Mouse (Mus musculus) gastrocnemius, postnatal 4 days (tissue): Measurements from ENCODE around the gene Homer3. TPM values are rescaled to one million over a fixed set of nuclear protein-coding genes. Genes with fewer than 3 reads are reported as not detected.

ENCODE experiments used
- DNase-seq, 2 experiments: peaks; one replicate each; pipeline ENCODE4 v3.0.0; 2021 to 2022; ENCODE audit warnings: low spot score in 2 of 2, mixed read lengths in 2 of 2
- total RNA-seq, 2 experiments: library from RNA; stranded (reverse); gene quantifications; 2 replicates each; pipeline ENCODE4 v1.2.3; 2021

Homer3 gene
- total RNA-seq, 2 experiments from 2014 or later = 23.2 to 24.3 TPM

DNA sequence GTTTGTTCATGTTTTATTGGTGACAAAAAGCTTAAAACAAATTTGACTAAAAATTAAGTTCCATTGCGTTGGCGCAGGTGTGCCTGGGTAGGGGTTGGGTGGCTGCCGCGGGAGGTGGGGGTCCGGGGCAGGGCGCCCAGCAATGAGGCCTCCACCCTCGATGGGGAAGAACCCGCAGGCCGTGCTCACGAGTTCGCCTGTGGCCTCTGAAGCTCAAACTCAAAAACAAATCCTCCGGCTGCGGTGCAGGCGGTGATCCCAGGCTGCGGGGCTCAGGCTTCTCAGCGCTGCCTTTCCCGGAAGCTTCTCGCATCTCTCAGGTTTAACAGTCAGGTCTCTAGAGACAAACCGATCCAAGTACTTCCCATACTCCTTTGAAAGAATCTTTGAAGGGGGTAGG is 48.9 kb downstream of the Homer3 start:
- no peak for DNase-seq

DNA sequence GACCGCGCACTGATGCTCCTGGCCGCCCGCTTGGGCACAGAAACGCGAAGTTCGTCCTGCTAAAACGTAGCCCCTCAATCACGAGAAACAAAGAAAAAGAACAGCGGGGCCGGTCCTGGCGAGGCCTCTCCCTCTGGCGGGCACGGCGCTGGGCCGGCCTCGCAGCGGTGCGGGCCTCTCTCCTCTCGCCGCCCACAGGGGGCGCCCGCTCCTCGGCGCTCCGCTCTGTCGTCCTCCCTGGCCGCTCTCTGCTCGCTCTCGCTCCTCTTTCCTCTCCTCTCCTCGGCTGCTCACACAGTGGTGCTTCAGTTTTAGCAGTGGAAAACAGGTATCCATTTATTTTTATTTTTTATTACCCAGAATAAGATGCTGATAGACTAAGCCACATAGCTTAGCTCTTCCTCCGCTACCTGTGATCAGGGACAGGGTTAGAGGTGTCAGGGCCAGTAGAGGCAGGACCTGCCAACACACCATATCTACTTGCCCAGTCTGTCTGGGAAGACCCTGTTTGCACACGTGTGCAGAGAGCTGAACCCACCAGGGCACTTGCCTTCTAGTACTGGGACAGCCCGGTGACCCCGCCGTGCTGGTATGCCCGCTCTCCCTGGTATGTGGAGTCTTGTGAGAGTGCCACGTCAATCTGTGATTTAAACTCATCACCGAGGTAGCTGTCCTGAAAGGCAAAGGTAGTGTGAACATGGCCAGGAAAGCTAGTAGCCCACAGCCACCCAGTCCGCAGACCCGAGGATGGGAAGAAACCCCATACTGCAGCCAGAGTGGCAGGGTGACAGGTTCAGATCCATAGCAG is 49.6 kb downstream of the Homer3 start:
- DNase-seq = peak; percentile 74 to 79

DNA sequence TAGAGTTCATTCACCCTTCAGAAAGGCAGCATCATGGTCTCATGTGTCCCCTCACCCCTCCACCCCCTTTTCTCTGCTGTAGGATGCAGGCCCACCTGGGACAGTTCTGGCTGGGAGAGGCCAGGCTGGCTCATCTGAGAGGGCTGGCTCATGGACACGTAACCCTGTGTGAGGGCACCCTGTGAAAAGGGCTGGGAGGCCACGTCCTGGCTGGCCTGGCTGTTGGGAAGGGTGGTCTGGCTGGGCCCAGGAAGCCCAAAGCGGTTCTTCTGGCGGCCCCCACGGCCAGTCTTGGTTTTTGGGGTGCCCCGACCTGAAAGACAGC is 50.2 kb downstream of the Homer3 start:
- no peak for DNase-seq

DNA sequence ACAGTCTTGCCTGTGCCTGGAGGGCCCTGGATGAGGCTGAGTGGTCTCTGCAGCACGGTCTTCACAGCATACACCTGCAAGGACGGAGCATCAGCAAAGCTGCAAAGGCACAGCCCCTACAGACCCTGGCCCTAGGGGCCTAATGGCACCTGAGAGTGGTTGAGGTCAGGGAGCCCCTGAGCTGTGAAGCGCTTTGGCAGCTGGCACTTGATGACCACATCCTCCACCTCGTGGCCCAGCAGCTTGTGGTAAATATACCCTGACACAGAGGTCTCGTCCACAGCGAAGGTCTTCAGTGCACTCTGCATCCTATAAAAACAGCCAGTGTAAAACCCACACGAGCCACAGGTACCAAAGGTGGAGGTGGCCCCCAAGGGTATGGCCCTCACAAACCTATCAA is 56.3 kb downstream of the Homer3 start:
- no peak for DNase-seq

DNA sequence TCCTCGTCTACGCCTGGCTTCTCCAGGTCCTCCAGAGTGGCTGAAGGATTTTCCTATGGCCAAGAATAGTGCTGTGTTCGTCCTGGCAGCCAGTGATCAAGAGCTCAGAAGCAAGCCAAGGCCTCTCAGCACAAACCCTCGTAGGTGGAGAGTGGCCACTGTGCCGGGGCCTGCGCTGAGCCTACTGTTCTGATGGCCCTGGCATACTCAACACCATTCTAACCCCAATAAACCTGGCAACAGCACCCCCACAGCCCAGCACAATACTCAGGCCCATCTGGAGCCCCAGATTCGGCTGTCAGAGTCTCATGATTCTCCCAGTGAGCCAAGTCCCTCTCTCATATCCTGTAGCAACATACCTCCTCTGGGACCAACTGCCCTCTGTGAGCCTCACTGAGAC is 58.0 kb downstream of the Homer3 start:
- no peak for DNase-seq

DNA sequence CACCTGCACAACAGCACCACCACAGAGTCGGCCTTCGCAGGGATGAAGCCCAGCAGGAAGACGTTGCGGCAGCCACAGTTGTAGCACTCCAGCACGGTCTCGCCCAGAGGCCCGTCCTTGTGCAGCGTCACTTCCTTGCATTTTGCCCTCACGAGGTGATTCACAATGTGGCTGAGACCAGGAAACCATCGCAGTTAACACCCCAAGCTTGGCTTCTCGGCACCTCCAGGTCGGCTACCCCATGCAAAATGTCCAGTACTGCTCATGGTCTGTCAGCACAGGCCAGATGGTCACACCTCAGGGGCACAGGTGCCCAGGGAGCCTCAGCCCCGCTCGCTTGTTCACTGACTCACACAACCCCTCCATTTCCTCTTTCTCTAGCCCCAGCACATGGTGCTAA is 59.4 kb downstream of the Homer3 start:
- no peak for DNase-seq

DNA sequence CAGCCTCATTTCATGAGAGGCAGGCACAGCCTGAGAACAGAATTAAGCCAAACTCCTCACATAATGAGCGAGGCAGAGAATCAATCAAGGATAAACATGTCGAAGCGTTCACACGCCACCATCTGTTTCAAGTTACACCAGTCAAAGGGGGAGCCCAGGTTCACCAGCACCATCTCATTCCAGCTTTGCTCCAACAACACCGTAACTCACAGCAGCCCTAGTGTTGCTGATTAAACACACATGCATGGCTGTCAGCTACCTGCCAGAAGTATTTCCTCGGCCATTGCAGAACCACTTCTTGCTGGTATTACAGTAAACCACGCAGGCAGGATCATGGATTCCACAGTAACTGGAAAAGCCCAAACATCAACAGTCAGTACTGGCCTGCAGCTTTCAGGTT is 60.4 kb downstream of the Homer3 start:
- no peak for DNase-seq

DNA sequence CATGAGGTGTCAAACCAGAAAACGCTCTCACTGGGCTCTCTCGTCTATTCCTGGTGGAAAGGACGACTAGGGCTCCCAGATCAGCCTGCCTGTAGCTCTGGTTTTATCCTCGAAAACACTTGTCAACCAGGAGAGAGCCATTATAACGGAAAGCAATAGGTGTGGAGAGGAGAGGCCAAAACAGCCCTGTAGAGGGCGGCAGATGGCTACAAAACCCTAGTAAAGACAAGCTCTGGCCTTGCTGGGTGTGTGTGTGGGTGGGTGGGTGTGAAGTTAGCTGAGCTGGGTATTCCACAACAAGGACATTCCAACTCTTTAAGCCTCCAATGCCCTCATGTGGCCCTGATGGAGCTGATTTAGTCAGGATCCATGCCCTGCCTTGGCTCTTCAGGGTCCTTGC is 61.1 kb downstream of the Homer3 start:
- no peak for DNase-seq

Other genes starting within 250 kb of the Homer3 start
- 10 to 100 TPM; 41.0 to 45.2 TPM for gene Mau2, start 240.1 kb upstream of the Homer3 start, total RNA-seq
- 10 to 100 TPM; 23.0 to 23.8 TPM for gene Sugp1, start 240.0 kb upstream of the Homer3 start, total RNA-seq
- gene Tm6sf2, start 209.9 kb upstream of the Homer3 start, total RNA-seq = under 1 TPM; 0.54 to 0.67 TPM
- gene Hapln4, start 199.4 kb upstream of the Homer3 start, total RNA-seq = not detected
- gene Ncan, start 162.0 kb upstream of the Homer3 start, total RNA-seq = under 1 TPM; 0.07 to 0.08 TPM
- 10 to 100 TPM in 1 of 2 experiments, 1 to 10 TPM in 1; 8.6 to 10.3 TPM for gene Nr2c2ap, start 151.5 kb upstream of the Homer3 start, total RNA-seq
- gene Rfxank, start 143.7 kb upstream of the Homer3 start, total RNA-seq = 10 to 100 TPM; 12.7 to 16.6 TPM
- gene Borcs8, start 143.3 kb upstream of the Homer3 start, total RNA-seq = 10 to 100 TPM; 25.6 to 27.7 TPM
- gene Mef2b, start 143.1 kb upstream of the Homer3 start, total RNA-seq = under 1 TPM; 0.26 to 0.56 TPM
- 10 to 100 TPM; 64.5 to 72.5 TPM for gene Tmem161a, start 110.5 kb upstream of the Homer3 start, total RNA-seq
- 10 to 100 TPM; 26.2 to 27.9 TPM for gene Slc25a42, start 70.5 kb upstream of the Homer3 start, total RNA-seq
- gene Sugp2, start 48.6 kb upstream of the Homer3 start, total RNA-seq = 10 to 100 TPM; 49.1 to 52.6 TPM
- 10 to 100 TPM; 16.1 to 16.4 TPM for gene Armc6, start 48.4 kb upstream of the Homer3 start, total RNA-seq
- 10 to 100 TPM; 42.8 to 42.9 TPM for gene Ddx49, start 19.7 kb downstream of the Homer3 start, total RNA-seq
- 100 to 1,000 TPM; 168 to 177 TPM for gene Cope, start 19.7 kb downstream of the Homer3 start, total RNA-seq
- gene Cers1, start 32.9 kb downstream of the Homer3 start, total RNA-seq = 10 to 100 TPM; 23.1 to 24.4 TPM
- 1 to 10 TPM; 3.5 to 4.0 TPM for gene Gdf1, start 47.0 kb downstream of the Homer3 start, total RNA-seq
- 10 to 100 TPM; 45.0 to 47.9 TPM for gene Upf1, start 70.5 kb downstream of the Homer3 start, total RNA-seq
- 1 to 10 TPM; 4.6 to 9.3 TPM for gene Comp, start 90.7 kb downstream of the Homer3 start, total RNA-seq
- 10 to 100 TPM; 16.4 to 20.8 TPM for gene Crtc1, start 156.8 kb downstream of the Homer3 start, total RNA-seq
- gene Klhl26, start 194.1 kb downstream of the Homer3 start, total RNA-seq = 1 to 10 TPM; 8.1 to 10.0 TPM
- gene Tmem59l, start 204.5 kb downstream of the Homer3 start, total RNA-seq = not detected
- 1 to 10 TPM; 3.7 to 4.7 TPM for gene Crlf1, start 210.3 kb downstream of the Homer3 start, total RNA-seq
- 100 to 1,000 TPM; 118 to 119 TPM for gene Rex1bd, start 223.9 kb downstream of the Homer3 start, total RNA-seq
- gene Uba52, start 228.0 kb downstream of the Homer3 start, total RNA-seq = 1,000 to 10,000 TPM; 1,604 to 1,674 TPM
- gene Fkbp8, start 244.9 kb downstream of the Homer3 start, total RNA-seq = 100 to 1,000 TPM; 162 to 184 TPM
- 10 to 100 TPM; 57.6 to 60.7 TPM for gene Kxd1, start 245.1 kb downstream of the Homer3 start, total RNA-seq